Mouse (Mus musculus): ENCODE results near the gene Usp7. TPM values are rescaled to one million over a fixed set of nuclear protein-coding genes. Genes with fewer than 3 reads are reported as not detected.
"Not testable (repeated sequence)": the region's sequence is repeated elsewhere in the genome, so short reads cannot be mapped to it uniquely, and the experiment has no call there.

Usp7 gene
- polyA plus RNA-seq, 1 experiment from 2014 or later: 15.8 TPM

GRCm38 (mm10) chr16:8764124-8764907 lies 27.8 kb downstream of the Usp7 start:
- Histone ChIP-seq H3K4me3 (ENCODE audit: low read depth, low read length) (no peak overlapping the region), H3K4me2 (ENCODE audit: low read depth, low read length) (peak overlapping the region; percentile 27; the same call in 1 of the 2 replicates), H3K4me1 (ENCODE audit: insufficient read depth) (peaks cover 59% of the 10 kb centered on the region), H3K27me3 (ENCODE audit: insufficient read depth, low read length) (no peaks in the 10 kb centered on the region), H3K36me3 (replicated peaks; ENCODE audit: insufficient read depth, low read length) (no peaks in the 10 kb centered on the region), H3K9me3 (ENCODE audit: low read length) (no peaks in the 10 kb centered on the region), H3K27ac (ENCODE audit: low read depth) (peak overlapping the region; percentile 77), H3K9ac (replicated peaks) (0 out of 2 replicates have a peak overlapping the region, but pooled peaks have one; percentile 10)
- 66% methylated on average over 11 of the region's 11 CpGs for WGBS (ENCODE audit: insufficient replicate concordance)
- ATAC-seq (no peak), DNase-seq (no peak)
- TF ChIP-seq CTCF (IDR thresholded peaks at IDR 0.05; ENCODE audit: low read depth) (no peak), EP300 (IDR thresholded peaks at IDR 0.05; ENCODE audit: low read depth) (no peak)

GRCm38 (mm10) chr16:8763028-8763427 lies 29.1 kb downstream of the Usp7 start:
- no peak overlapping the region for H3K4me2 ChIP-seq (ENCODE audit: low read depth, low read length)
- no peaks in the 10 kb centered on the region for H3K27me3 ChIP-seq (ENCODE audit: insufficient read depth, low read length)
- H3K27ac ChIP-seq (ENCODE audit: low read depth): peak overlapping the region; percentile 24; the same call in 1 of the 2 replicates
- DNase-seq (no peak), ATAC-seq (no peak)
- no peaks in the 10 kb centered on the region for H3K9me3 ChIP-seq (ENCODE audit: low read length)
- TF ChIP-seq CTCF (IDR thresholded peaks at IDR 0.05; ENCODE audit: low read depth) (no peak), EP300 (IDR thresholded peaks at IDR 0.05; ENCODE audit: low read depth) (no peak)
- no peak overlapping the region for H3K4me3 ChIP-seq (ENCODE audit: low read depth, low read length)
- no peak overlapping the region for H3K9ac ChIP-seq (replicated peaks)
- peaks cover 50% of the 10 kb centered on the region for H3K4me1 ChIP-seq (ENCODE audit: insufficient read depth)
- no peaks in the 10 kb centered on the region for H3K36me3 ChIP-seq (replicated peaks; ENCODE audit: insufficient read depth, low read length)
- 78% methylated on average over 6 of the region's 6 CpGs for WGBS (ENCODE audit: insufficient replicate concordance)

- 76% methylated on average over 2 of the region's 2 CpGs for WGBS (ENCODE audit: insufficient replicate concordance)
- H3K9ac ChIP-seq (replicated peaks): no peak overlapping the region
- peaks cover 39% of the 10 kb centered on the region for H3K4me1 ChIP-seq (ENCODE audit: insufficient read depth)
Measured at GRCm38 (mm10) chr16:8761894-8762293, 30.2 kb downstream of the Usp7 start.

GRCm38 (mm10) chr16:8761005-8761404 lies 31.1 kb downstream of the Usp7 start:
- TF ChIP-seq CTCF (IDR thresholded peaks at IDR 0.05; ENCODE audit: low read depth): no peak
- peak; percentile 70 for TF ChIP-seq EP300 (IDR thresholded peaks at IDR 0.05; ENCODE audit: low read depth)
- no peak overlapping the region for H3K4me3 ChIP-seq (ENCODE audit: low read depth, low read length)
- ATAC-seq (peak; percentile 63), DNase-seq (no peak)
- peak overlapping the region; percentile 33 for H3K4me2 ChIP-seq (ENCODE audit: low read depth, low read length)
- H3K27me3 ChIP-seq (ENCODE audit: insufficient read depth, low read length): no peaks in the 10 kb centered on the region
- no peaks in the 10 kb centered on the region for H3K36me3 ChIP-seq (replicated peaks; ENCODE audit: insufficient read depth, low read length)
- peak overlapping the region; percentile 64 for H3K27ac ChIP-seq (ENCODE audit: low read depth)
- 75% methylated on average over 6 of the region's 7 CpGs for WGBS (ENCODE audit: insufficient replicate concordance)
- no peaks in the 10 kb centered on the region for H3K9me3 ChIP-seq (ENCODE audit: low read length)
- H3K9ac ChIP-seq (replicated peaks): no peak overlapping the region
- peaks cover 30% of the 10 kb centered on the region for H3K4me1 ChIP-seq (ENCODE audit: insufficient read depth)

More at GRCm38 (mm10) chr16:8761894-8762293, 30.2 kb downstream of the Usp7 start:
- ATAC-seq (peak; percentile 56), DNase-seq (no peak)
- TF ChIP-seq EP300 (IDR thresholded peaks at IDR 0.05; ENCODE audit: low read depth) (no peak), CTCF (IDR thresholded peaks at IDR 0.05; ENCODE audit: low read depth) (no peak)
- Histone ChIP-seq H3K27me3 (ENCODE audit: insufficient read depth, low read length) (no peaks in the 10 kb centered on the region), H3K4me2 (ENCODE audit: low read depth, low read length) (peak overlapping the region; percentile 26; the same call in 1 of the 2 replicates), H3K9me3 (ENCODE audit: low read length) (no peaks in the 10 kb centered on the region), H3K4me3 (ENCODE audit: low read depth, low read length) (no peak overlapping the region), H3K27ac (ENCODE audit: low read depth) (peak overlapping the region; percentile 64), H3K36me3 (replicated peaks; ENCODE audit: insufficient read depth, low read length) (no peaks in the 10 kb centered on the region)

GRCm38 (mm10) chr16:8758979-8759378 lies 33.1 kb downstream of the Usp7 start:
- DNase-seq (no peak), ATAC-seq (peak; percentile 53)
- H3K27ac ChIP-seq (ENCODE audit: low read depth): no peak overlapping the region
- H3K4me2 ChIP-seq (ENCODE audit: low read depth, low read length): no peak overlapping the region
- H3K36me3 ChIP-seq (replicated peaks; ENCODE audit: insufficient read depth, low read length): no peaks in the 10 kb centered on the region
- H3K4me3 ChIP-seq (ENCODE audit: low read depth, low read length): no peak overlapping the region
- no peaks in the 10 kb centered on the region for H3K27me3 ChIP-seq (ENCODE audit: insufficient read depth, low read length)
- no peaks in the 10 kb centered on the region for H3K9me3 ChIP-seq (ENCODE audit: low read length)
- no peak overlapping the region for H3K9ac ChIP-seq (replicated peaks)
- H3K4me1 ChIP-seq (ENCODE audit: insufficient read depth): peaks cover 16% of the 10 kb centered on the region
- TF ChIP-seq EP300 (IDR thresholded peaks at IDR 0.05; ENCODE audit: low read depth) (no peak), CTCF (IDR thresholded peaks at IDR 0.05; ENCODE audit: low read depth) (no peak)
- 65% methylated on average over 3 of the region's 3 CpGs for WGBS (ENCODE audit: insufficient replicate concordance)

- WGBS (ENCODE audit: insufficient replicate concordance): 71% methylated on average over 2 of the region's 2 CpGs
- Histone ChIP-seq H3K9me3 (ENCODE audit: low read length) (no peaks in the 10 kb centered on the region), H3K4me2 (ENCODE audit: low read depth, low read length) (no peak overlapping the region), H3K27ac (ENCODE audit: low read depth) (no peak overlapping the region), H3K36me3 (replicated peaks; ENCODE audit: insufficient read depth, low read length) (no peaks in the 10 kb centered on the region), H3K4me3 (ENCODE audit: low read depth, low read length) (no peak overlapping the region), H3K27me3 (ENCODE audit: insufficient read depth, low read length) (no peaks in the 10 kb centered on the region), H3K9ac (replicated peaks) (no peak overlapping the region), H3K4me1 (ENCODE audit: insufficient read depth) (peaks cover 14% of the 10 kb centered on the region)
- ATAC-seq (no peak), DNase-seq (no peak)
- no peak for TF ChIP-seq CTCF (IDR thresholded peaks at IDR 0.05; ENCODE audit: low read depth)
- no peak for TF ChIP-seq EP300 (IDR thresholded peaks at IDR 0.05; ENCODE audit: low read depth)
Measured at GRCm38 (mm10) chr16:8758193-8758592, 33.9 kb downstream of the Usp7 start.

- H3K27ac ChIP-seq (ENCODE audit: low read depth); ATAC-seq; H3K4me3 ChIP-seq (ENCODE audit: low read depth, low read length); H3K9ac ChIP-seq (replicated peaks); H3K9me3 ChIP-seq (ENCODE audit: low read length); H3K27me3 ChIP-seq (ENCODE audit: insufficient read depth, low read length); DNase-seq; H3K36me3 ChIP-seq (replicated peaks; ENCODE audit: insufficient read depth, low read length); H3K4me2 ChIP-seq (ENCODE audit: low read depth, low read length): not testable (repeated sequence)
- 94% methylated on average over 5 of the region's 6 CpGs for WGBS (ENCODE audit: insufficient replicate concordance)
- H3K4me1 ChIP-seq (ENCODE audit: insufficient read depth): peaks cover 12% of the 10 kb centered on the region
Measured at GRCm38 (mm10) chr16:8757586-8757985, 34.5 kb downstream of the Usp7 start.

Data from liver, postnatal 0 days (tissue).